Mouse (Mus musculus): ENCODE data around the gene Cfap100. TPM values are rescaled to one million over a fixed set of nuclear protein-coding genes. Genes with fewer than 3 reads are reported as not detected.
A peak's percentile ranks its signal among the peaks of the same experiment; 100 is the strongest.

Gene Cfap100
- total RNA-seq (2017): not detected in 2 replicates

- ATAC-seq (replicated peaks in 1 of 2; ENCODE audit: insufficient read depth in 1 of 2, low FRiP score in 2 of 2, low TSS enrichment in 1 of 2, low read depth in 1 of 2, poor library complexity in 2 of 2, severe bottlenecking in 2 of 2): peak; percentile 77 to 95
These were observed at the start of gene Cfap100 for GRCm38 (mm10) chr6:90428380-90428974. Cfap100 (minus strand) TSS chr6:90428797.

GRCm38 (mm10) chr6:90476941-90477518, 48.4 kb upstream of the Cfap100 start:
- ATAC-seq (replicated peaks in 1 of 2; ENCODE audit: insufficient read depth in 1 of 2, low FRiP score in 2 of 2, low TSS enrichment in 1 of 2, low read depth in 1 of 2, poor library complexity in 2 of 2, severe bottlenecking in 2 of 2): peak; percentile 80 to 88

- ATAC-seq (replicated peaks in 1 of 2; ENCODE audit: insufficient read depth in 1 of 2, low FRiP score in 2 of 2, low TSS enrichment in 1 of 2, low read depth in 1 of 2, poor library complexity in 2 of 2, severe bottlenecking in 2 of 2): no peak
These were observed 47.2 kb upstream of the Cfap100 start for GRCm38 (mm10) chr6:90475854-90476212.

GRCm38 (mm10) chr6:90475176-90475853, 46.7 kb upstream of the Cfap100 start:
- no peak for ATAC-seq (replicated peaks in 1 of 2; ENCODE audit: insufficient read depth in 1 of 2, low FRiP score in 2 of 2, low TSS enrichment in 1 of 2, low read depth in 1 of 2, poor library complexity in 2 of 2, severe bottlenecking in 2 of 2)

DNA sequence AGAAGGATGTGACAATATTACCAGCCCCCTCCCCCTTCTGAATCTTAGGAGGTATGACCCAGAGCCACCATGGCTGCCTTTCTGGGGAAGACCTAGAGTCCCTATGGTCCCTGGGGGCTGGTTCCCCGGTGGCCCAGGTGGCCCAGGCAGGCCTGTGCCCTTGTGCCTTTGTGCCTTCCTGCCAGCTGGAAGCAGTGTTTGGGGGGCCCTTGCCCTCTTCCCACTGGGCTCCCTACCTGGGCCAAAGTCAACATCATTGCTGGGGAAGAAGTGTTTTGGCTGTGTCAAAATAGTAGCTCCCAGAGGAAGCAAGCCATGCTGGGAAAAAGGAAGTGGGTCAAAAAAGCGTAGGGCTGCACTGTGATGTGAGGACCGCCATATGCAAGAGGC, 45.8 kb upstream of the Cfap100 start:
- ATAC-seq (replicated peaks in 1 of 2; ENCODE audit: insufficient read depth in 1 of 2, low FRiP score in 2 of 2, low TSS enrichment in 1 of 2, low read depth in 1 of 2, poor library complexity in 2 of 2, severe bottlenecking in 2 of 2): no peak

- no peak for ATAC-seq (replicated peaks in 1 of 2; ENCODE audit: insufficient read depth in 1 of 2, low FRiP score in 2 of 2, low TSS enrichment in 1 of 2, low read depth in 1 of 2, poor library complexity in 2 of 2, severe bottlenecking in 2 of 2)
These were observed 45.2 kb upstream of the Cfap100 start for GRCm38 (mm10) chr6:90473630-90474360.

- no peak for ATAC-seq (replicated peaks in 1 of 2; ENCODE audit: insufficient read depth in 1 of 2, low FRiP score in 2 of 2, low TSS enrichment in 1 of 2, low read depth in 1 of 2, poor library complexity in 2 of 2, severe bottlenecking in 2 of 2)
These were observed 44.1 kb upstream of the Cfap100 start for GRCm38 (mm10) chr6:90472697-90473096.

DNA sequence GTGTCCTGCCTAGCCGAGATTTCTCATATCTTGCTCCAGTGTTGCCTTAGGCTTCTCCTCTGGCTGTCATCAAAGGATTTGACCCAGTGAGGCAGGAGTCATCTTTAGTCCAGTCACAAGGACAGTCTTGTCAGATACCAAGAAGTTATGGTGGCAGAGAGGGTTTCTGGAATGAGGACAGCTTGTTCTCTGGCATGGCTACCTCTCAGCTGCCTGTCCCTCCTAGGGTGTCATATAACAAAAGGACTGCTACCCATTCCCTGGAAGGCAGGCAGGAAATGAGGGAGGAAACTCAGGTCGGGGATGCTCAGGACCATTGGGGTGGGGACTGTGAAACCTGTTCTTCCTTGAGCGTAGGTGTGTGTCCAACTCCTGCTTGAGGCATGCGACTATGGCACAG, 43.5 kb upstream of the Cfap100 start:
- no peak for ATAC-seq (replicated peaks in 1 of 2; ENCODE audit: insufficient read depth in 1 of 2, low FRiP score in 2 of 2, low TSS enrichment in 1 of 2, low read depth in 1 of 2, poor library complexity in 2 of 2, severe bottlenecking in 2 of 2)

DNA sequence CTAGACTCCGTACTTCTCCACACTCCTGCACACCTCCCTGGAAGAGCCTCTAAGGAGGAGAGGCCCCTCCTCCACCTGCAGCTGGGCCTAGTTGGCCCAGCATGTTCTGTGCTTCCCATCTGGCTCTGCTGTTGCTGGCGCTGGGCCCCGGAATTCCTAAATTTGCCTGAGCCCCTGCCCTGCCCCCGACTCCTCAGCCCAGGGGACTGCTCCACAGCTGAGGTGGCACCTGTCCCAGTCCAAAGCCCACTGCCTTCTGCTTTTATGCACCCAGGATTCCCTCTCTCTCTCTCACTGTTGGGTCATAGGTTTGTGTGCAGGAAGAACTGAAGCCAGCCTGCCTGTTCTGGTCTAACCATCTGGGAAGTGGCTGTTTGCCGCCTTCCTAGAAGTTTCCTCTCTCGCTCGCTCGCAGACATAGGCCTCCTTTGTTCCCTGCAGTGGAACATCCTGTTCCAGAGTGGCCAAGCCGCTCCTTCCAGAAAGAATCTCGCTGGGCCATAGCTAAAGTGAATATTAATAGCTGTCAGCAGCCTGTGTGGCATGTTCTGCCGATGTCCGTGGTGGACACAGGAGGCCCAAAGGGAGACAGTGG, 42.4 kb upstream of the Cfap100 start:
- ATAC-seq (replicated peaks in 1 of 2; ENCODE audit: insufficient read depth in 1 of 2, low FRiP score in 2 of 2, low TSS enrichment in 1 of 2, low read depth in 1 of 2, poor library complexity in 2 of 2, severe bottlenecking in 2 of 2): no peak

DNA sequence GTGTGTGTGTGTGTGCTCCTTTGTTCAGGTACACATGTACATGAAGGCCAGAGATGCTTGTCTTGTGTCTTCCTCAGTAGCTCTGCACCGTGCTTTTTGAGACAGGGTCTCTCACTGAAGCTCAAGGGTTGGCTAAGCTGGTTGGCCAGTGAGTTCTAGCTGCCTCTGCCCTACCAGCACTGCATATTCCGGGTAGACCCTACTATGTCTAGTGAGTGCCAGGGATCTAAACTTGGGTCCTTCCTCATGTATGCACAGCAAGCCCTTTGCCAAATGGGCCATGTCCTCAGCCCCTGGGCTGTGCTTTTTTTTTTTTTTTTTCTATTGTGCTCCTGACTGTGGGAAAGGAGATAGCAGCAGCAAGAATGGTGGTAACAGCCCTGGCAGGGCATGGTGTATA, 41.7 kb upstream of the Cfap100 start:
- no peak for ATAC-seq (replicated peaks in 1 of 2; ENCODE audit: insufficient read depth in 1 of 2, low FRiP score in 2 of 2, low TSS enrichment in 1 of 2, low read depth in 1 of 2, poor library complexity in 2 of 2, severe bottlenecking in 2 of 2)

DNA sequence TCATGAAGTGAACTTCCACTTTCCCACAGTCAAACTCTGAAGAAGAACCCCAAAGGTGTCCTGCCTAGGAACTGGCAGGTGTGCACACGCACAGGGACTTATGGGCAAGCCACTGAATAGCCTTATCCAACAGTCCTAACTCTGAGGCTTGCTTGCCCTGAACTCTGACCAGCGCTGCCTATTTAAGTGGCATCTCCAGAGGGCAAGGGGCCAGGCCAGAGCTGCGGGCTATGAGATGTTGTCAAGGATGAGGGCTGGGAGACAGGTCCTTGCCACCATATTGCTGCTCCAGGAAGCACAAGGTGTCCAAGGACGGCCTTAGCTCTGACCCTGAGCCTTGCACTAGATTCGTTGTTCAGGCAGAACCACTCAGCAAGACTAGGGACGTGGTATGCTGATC, 40.4 kb upstream of the Cfap100 start:
- no peak for ATAC-seq (replicated peaks in 1 of 2; ENCODE audit: insufficient read depth in 1 of 2, low FRiP score in 2 of 2, low TSS enrichment in 1 of 2, low read depth in 1 of 2, poor library complexity in 2 of 2, severe bottlenecking in 2 of 2)

- ATAC-seq (replicated peaks in 1 of 2; ENCODE audit: insufficient read depth in 1 of 2, low FRiP score in 2 of 2, low TSS enrichment in 1 of 2, low read depth in 1 of 2, poor library complexity in 2 of 2, severe bottlenecking in 2 of 2): no peak
These were observed 39.6 kb upstream of the Cfap100 start for GRCm38 (mm10) chr6:90468216-90468615.

- no peak for ATAC-seq (replicated peaks in 1 of 2; ENCODE audit: insufficient read depth in 1 of 2, low FRiP score in 2 of 2, low TSS enrichment in 1 of 2, low read depth in 1 of 2, poor library complexity in 2 of 2, severe bottlenecking in 2 of 2)
These were observed 38.3 kb upstream of the Cfap100 start for GRCm38 (mm10) chr6:90466847-90467410.

DNA sequence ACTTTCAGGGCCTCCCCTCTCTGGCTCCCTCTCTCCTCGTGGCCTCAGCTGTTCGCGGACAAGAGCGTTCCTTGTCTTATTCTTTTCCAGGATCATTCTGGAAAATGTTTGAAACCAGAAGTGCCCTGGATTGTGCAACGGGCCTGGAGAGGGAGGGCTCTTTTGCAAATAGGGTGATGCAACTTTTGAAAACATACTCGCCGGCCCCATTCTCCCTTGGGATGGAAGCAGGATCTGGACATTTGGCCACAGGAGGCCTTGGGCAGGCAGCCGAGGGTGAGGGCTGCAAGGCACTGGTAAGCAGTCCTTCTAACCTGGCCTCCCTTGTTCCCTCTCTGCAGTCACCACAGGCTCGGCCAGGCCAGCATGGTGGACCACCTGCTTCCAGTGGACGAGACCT, 37.5 kb upstream of the Cfap100 start:
- ATAC-seq (replicated peaks in 1 of 2; ENCODE audit: insufficient read depth in 1 of 2, low FRiP score in 2 of 2, low TSS enrichment in 1 of 2, low read depth in 1 of 2, poor library complexity in 2 of 2, severe bottlenecking in 2 of 2): no peak

DNA sequence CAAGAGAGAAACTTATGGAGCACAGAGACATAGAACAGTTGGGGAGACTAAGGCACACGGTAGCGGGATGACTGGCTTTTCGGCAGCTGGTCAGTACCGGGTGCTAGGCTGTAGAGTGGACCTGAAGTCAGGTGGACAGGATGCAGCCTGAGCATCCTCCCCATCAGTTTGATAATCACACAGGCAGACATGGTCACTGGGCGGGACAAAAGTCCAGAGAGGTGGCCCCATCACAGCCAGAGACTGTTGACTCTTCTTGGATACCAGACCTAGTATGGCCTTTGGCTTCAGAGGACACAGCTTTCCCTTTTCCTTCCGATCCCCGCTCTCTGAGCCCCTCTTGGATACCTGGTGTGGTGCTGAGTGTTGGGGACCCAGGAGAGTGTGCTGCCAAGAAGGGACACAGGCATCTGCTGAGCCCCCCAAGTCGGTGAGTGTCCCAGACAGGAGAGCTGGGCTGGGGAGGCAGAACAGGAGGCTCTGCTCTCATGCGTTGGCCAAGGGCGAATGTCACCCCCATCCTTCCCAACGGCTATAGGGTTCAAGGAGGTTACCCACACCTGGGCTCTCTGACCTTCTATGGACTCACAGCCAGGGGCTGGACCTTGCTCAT, 36.5 kb upstream of the Cfap100 start:
- ATAC-seq (replicated peaks in 1 of 2; ENCODE audit: insufficient read depth in 1 of 2, low FRiP score in 2 of 2, low TSS enrichment in 1 of 2, low read depth in 1 of 2, poor library complexity in 2 of 2, severe bottlenecking in 2 of 2): no peak

DNA sequence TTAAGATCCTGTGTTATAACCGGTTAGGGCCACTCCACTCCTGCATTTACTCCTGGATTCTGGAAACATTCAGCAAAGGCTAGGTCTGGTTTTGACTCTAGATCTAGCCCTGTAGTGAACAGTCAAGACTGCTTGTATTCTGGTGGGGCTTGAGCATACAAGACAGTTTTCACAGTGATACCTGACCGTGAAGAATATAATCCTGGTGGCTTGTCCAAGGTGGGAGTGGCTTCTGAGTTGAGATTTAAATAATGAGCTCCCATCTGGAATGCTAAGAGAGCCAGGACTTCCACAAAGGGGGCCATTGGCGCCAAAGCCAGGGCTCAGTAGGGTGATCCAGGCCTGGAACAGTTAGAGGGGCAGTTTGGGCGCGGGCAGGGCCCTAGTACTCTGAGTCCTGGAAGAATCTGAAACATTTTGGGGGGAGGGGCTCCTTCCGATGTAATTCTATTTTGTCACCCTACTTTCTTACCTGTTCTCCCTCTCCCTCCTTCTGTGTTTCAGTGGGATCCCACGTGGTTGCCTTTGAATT, 35.4 kb upstream of the Cfap100 start:
- no peak for ATAC-seq (replicated peaks in 1 of 2; ENCODE audit: insufficient read depth in 1 of 2, low FRiP score in 2 of 2, low TSS enrichment in 1 of 2, low read depth in 1 of 2, poor library complexity in 2 of 2, severe bottlenecking in 2 of 2)

GRCm38 (mm10) chr6:90463228-90463862, 34.7 kb upstream of the Cfap100 start:
- ATAC-seq (replicated peaks in 1 of 2; ENCODE audit: insufficient read depth in 1 of 2, low FRiP score in 2 of 2, low TSS enrichment in 1 of 2, low read depth in 1 of 2, poor library complexity in 2 of 2, severe bottlenecking in 2 of 2): peak; percentile 22 to 51; a peak in 2 of 4 replicates

All from hematopoietic stem cell, adult 5-6 weeks (primary cell).